Mouse (Mus musculus): ENCODE measurements around the gene Izumo3.
"Not testable (repeated sequence)": the region's sequence is repeated elsewhere in the genome, so short reads cannot be mapped to it uniquely, and the experiment has no call there.

DNA sequence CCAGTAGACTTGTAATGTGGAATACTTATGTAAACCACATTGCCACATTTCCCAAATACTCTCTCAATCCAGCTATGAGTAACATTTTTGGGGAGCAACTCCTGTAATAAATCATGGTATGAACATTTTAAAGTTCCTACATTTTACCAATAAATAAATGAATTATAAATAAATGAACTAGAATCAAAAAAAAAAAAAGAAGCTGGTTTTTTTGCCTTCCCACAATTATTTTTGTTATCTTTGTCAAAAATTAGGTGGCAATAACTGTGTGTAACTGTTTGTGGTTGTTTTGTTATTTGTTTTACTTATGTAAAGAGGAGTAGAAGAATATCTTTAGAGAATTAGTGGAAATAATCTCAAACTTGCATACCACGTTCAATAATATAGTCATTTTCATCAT, 44.6 kb upstream of the Izumo3 start, which contains the start of gene Gm12666:
- TF ChIP-seq CTCF (IDR thresholded peaks at IDR 0.05; ENCODE audit: borderline replicate concordance, control insufficient read depth, extremely low read depth, insufficient read depth, low read length, poor library complexity); POLR2A (IDR thresholded peaks at IDR 0.05; ENCODE audit: control insufficient read depth, extremely low read depth, insufficient read depth, low read length, poor library complexity): not testable (repeated sequence)
